30 mouse cellular contexts compared by ENCODE assay signal in genomic region chr17:71995539-71995938, GRCm38 (mm10).
DNase-seq lines count a peak whose midpoint lies in the region; ATAC-seq lines count a peak whose summit lies in the region.
"Had no signal": no experiment of that assay in that cellular context is flagged by ENCODE, and none has a peak within 500 bp of the region (broad histone marks: within the 10 kb centered on the region; RNA-seq: fewer than 3 reads in every experiment).

No protein-coding gene starts in this region.

- WGBS in midbrain, embryonic 11.5 days = 82% methylated on average over 3 of the region's 3 CpGs
- 83% methylated on average over 3 of the region's 3 CpGs for WGBS in midbrain, embryonic 10.5 days

- peak; percentile 44 for DNase-seq in kidney, adult 9 months
- DNase-seq in kidney, postnatal 4 days = no peak
- DNase-seq in midbrain, embryonic 11.5 days (ENCODE audit: low spot score, missing footprints) = peak; percentile 78
- no peak for DNase-seq in midbrain, embryonic 10.5 days (ENCODE audit: low spot score)
- DNase-seq in NIH3T3 (ENCODE audit: low read depth) = peak; percentile 67
- no peak for DNase-seq in spleen, adult 18-20 months
- no peak for DNase-seq in heart, adult 11 months
- DNase-seq: adrenal gland, adult 2 months; adrenal gland, postnatal 14 days; B cell, adult 2 months; cerebellum, adult 11 months; cerebellum, adult 2 months; cerebellum, adult 9-11 months; cerebellum, postnatal 25 days; forebrain, postnatal 0 days; gastrocnemius, adult 2 months; gastrocnemius, postnatal 14 days; heart, adult 18-20 months; heart, postnatal 10 days; heart, postnatal 36 days had no signal

- no peak overlapping the region for H3K27ac ChIP-seq in midbrain, embryonic 11.5 days (ENCODE audit: low read depth, low read length)
- no peak overlapping the region for H3K27ac ChIP-seq in midbrain, embryonic 10.5 days (replicated peaks)
- H3K27ac ChIP-seq: embryonic facial prominence, embryonic 12.5 days; embryonic facial prominence, embryonic 15.5 days; gastrocnemius, adult 2 months; heart, embryonic 15.5 days; hindbrain, embryonic 10.5 days; hindbrain, embryonic 13.5 days had no signal

- no peaks in the 10 kb centered on the region for H3K27me3 ChIP-seq in midbrain, embryonic 11.5 days (ENCODE audit: control insufficient read depth, insufficient read depth, low read length)
- H3K27me3 ChIP-seq in midbrain, embryonic 10.5 days (ENCODE audit: low read depth, poor library complexity, severe bottlenecking) = peaks cover 23% of the 10 kb centered on the region; the same call in 1 of the 2 replicates
- H3K27me3 ChIP-seq: CH12.LX; embryonic facial prominence, embryonic 12.5 days; embryonic facial prominence, embryonic 15.5 days; heart, embryonic 12.5 days; heart, embryonic 15.5 days; hindbrain, embryonic 13.5 days had no signal

- no peak overlapping the region for H3K4me2 ChIP-seq in midbrain, embryonic 11.5 days
- H3K4me2 ChIP-seq: embryonic facial prominence, embryonic 12.5 days; embryonic facial prominence, embryonic 15.5 days; heart, embryonic 12.5 days; heart, embryonic 15.5 days; hindbrain, embryonic 13.5 days had no signal

- H3K9ac ChIP-seq in midbrain, embryonic 11.5 days (ENCODE audit: low read length) = no peak overlapping the region
- H3K9ac ChIP-seq: embryonic facial prominence, embryonic 12.5 days; embryonic facial prominence, embryonic 15.5 days; forebrain, postnatal 0 days; heart, embryonic 12.5 days; heart, embryonic 15.5 days; hindbrain, embryonic 13.5 days had no signal

- H3K4me1 ChIP-seq in midbrain, embryonic 11.5 days (ENCODE audit: control insufficient read depth, insufficient read depth, low read length) = no peaks in the 10 kb centered on the region
- H3K4me1 ChIP-seq in midbrain, embryonic 10.5 days = peaks cover 12% of the 10 kb centered on the region
- H3K4me1 ChIP-seq: embryonic facial prominence, embryonic 12.5 days; embryonic facial prominence, embryonic 15.5 days; heart, embryonic 12.5 days; heart, embryonic 15.5 days; hindbrain, embryonic 13.5 days had no signal

- no peaks in the 10 kb centered on the region for H3K36me3 ChIP-seq in midbrain, embryonic 11.5 days (ENCODE audit: control insufficient read depth, insufficient read depth, low read length)
- no peaks in the 10 kb centered on the region for H3K36me3 ChIP-seq in midbrain, embryonic 10.5 days
- H3K36me3 ChIP-seq: embryonic facial prominence, embryonic 12.5 days; embryonic facial prominence, embryonic 15.5 days; G1E; heart, embryonic 12.5 days; heart, embryonic 15.5 days; hindbrain, embryonic 10.5 days; hindbrain, embryonic 13.5 days had no signal

- no peak overlapping the region for H3K4me3 ChIP-seq in midbrain, embryonic 11.5 days (ENCODE audit: low read depth, low read length)
- H3K4me3 ChIP-seq in midbrain, embryonic 10.5 days = no peak overlapping the region
- H3K4me3 ChIP-seq: embryonic facial prominence, embryonic 12.5 days; embryonic facial prominence, embryonic 15.5 days; gastrocnemius, adult 2 months; heart, embryonic 12.5 days; heart, embryonic 15.5 days; hindbrain, embryonic 10.5 days; hindbrain, embryonic 13.5 days had no signal

- H3K9me3 ChIP-seq in midbrain, embryonic 11.5 days (ENCODE audit: control insufficient read depth, low read length) = no peaks in the 10 kb centered on the region
- H3K9me3 ChIP-seq in midbrain, embryonic 10.5 days (replicated peaks) = no peaks in the 10 kb centered on the region
- H3K9me3 ChIP-seq: embryonic facial prominence, embryonic 12.5 days; embryonic facial prominence, embryonic 15.5 days; heart, embryonic 12.5 days; heart, embryonic 15.5 days; hindbrain, embryonic 10.5 days; hindbrain, embryonic 13.5 days had no signal

- no peak for ATAC-seq in midbrain, embryonic 11.5 days (ENCODE audit: low FRiP score)
- ATAC-seq: forebrain, embryonic 14.5 days; forebrain, postnatal 0 days; hindbrain, embryonic 16.5 days had no signal

Comparison
In these comparisons a context has a peak if more than half of its experiments do, and no peak if none do; other contexts are left out.
1. DNase-seq: peak in kidney, adult 9 months (single experiment), midbrain, embryonic 11.5 days (single experiment) and NIH3T3 (single experiment); none in kidney, postnatal 4 days (0 of 2), midbrain, embryonic 10.5 days (single experiment), spleen, adult 18-20 months (0 of 2) and heart, adult 11 months (single experiment).